Mouse (Mus musculus) neutrophil, adult 5-6 weeks (primary cell): ENCODE measurements at regions not wholly inside any gene's neighbourhood (a gene's known extent, or its start where the extent isn't known, plus 50 kb on each side); places are given as distances from the start of the nearest gene placed in this dataset.

ENCODE experiments used
- ATAC-seq: fragments of 151-379, 151-347 bp; 2 replicates; pipeline ENCODE4 v1.8.0; 2017; ENCODE audit warnings: mild to moderate bottlenecking, moderate TSS enrichment; ENCODE audit not compliant: insufficient number of reproducible peaks, poor library complexity, low FRiP score, severe bottlenecking; ENCODE audit errors: extremely low read depth

GRCm38 (mm10) chr6:143656576-143656975 is 489.6 kb downstream of the Etnk1 start:
- ATAC-seq, result no peak

DNA sequence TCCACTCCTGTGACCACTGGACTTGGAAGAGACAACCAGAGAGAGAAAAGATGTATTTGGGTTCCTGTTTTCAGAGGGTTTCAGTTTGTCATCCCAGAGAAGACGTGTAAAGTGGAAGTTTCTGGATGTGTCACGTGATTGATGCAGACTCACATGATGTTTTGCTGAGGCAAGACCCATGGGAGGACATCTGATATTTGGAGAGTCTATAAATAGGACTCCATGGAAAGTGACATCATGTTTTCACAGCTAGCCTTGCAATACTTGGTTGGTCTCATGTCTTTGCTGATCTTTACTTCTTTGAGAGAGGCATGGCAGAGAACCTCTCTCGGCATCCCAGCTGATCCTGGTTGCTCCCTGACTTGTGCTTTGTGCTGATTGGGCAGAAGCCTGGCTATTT is 493.8 kb downstream of the Etnk1 start:
- no peak for ATAC-seq

- no peak for ATAC-seq
These were observed 496.3 kb downstream of the Etnk1 start for GRCm38 (mm10) chr6:143663306-143663705.

- ATAC-seq, result no peak
These were observed 498.4 kb downstream of the Etnk1 start for GRCm38 (mm10) chr6:143665374-143665773.

DNA sequence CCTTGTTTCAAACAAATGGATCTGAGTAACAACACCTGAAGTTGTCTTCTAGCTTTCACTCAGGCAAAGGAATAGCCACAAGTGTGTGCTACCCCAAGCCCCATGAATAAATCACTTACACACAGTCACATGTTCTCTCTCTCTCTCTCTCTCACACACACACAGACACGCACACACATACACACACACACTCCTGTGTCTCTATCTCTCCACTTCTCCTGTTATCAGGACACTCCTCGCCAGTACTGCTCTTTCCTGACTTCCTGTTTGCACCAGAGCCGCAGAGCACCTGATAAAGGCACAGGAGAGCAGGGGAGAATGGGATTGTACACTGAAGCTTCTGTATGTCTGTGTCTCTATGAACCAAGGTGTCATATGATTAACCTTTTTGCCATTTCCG is 501.5 kb downstream of the Etnk1 start:
- no peak for ATAC-seq

- ATAC-seq, result no peak
These were observed 502.6 kb downstream of the Etnk1 start for GRCm38 (mm10) chr6:143669446-143670130.

DNA sequence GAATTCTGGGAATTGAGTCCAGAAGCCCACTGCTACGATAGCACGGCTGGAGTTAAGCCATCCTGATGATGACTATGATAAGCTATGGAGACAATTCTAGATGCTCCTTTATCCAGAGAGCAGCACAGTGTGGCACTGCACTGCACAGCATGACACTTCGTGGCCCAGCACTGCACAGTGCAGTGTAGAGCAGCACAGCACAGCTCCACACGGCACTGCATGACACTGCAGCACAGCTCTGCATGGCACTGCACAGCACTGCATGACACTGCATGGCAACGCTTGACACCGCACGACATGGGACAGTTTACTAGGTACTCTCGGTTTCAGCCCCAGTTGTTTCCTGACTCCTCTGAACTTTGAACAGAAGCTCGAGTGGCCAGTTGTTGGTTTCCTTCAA is 523.1 kb downstream of the Etnk1 start:
- no peak for ATAC-seq

DNA sequence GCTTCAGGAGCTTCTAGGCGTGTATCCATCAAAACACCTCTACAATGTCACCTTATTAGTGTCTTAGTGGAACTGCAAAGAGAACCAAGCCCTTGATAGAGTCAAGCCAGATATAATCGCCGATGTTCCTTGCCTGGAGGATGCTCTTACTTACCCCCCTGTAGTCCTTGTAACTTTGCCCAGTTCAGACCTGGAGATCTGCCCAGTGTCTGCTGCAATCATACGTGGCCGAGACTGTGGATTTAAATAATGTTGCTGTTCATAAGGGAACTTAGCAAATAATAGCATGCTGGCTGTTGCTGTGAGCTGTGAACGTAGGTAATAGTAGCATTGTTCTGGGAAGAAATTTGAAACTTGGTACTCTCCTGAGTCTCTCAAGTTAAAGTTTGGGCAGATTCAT is 523.8 kb downstream of the Etnk1 start:
- no peak for ATAC-seq

- no peak for ATAC-seq
These were observed 531.0 kb downstream of the Etnk1 start for GRCm38 (mm10) chr6:143697997-143698396.

GRCm38 (mm10) chr6:143703984-143704383 is 537.0 kb downstream of the Etnk1 start:
- no peak for ATAC-seq

DNA sequence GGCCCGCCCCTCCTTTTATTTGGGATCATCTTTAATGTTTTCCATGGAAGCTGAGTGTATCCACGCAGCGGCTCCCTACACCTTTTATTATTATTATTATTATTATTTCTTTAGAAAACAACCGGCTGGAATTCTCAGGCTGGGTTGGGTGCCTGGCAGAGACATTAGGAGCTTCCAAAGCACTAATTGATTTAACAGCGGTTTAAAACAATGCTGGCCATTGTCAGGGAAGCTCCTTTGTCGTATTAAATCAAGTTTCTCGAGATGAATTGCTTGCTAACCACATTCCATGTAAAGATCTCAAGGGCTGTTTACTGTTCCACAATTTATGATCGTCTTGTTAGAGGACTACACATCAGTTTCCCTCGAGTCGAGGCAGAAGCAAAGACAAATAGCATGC is 539.4 kb downstream of the Etnk1 start:
- no peak for ATAC-seq

DNA sequence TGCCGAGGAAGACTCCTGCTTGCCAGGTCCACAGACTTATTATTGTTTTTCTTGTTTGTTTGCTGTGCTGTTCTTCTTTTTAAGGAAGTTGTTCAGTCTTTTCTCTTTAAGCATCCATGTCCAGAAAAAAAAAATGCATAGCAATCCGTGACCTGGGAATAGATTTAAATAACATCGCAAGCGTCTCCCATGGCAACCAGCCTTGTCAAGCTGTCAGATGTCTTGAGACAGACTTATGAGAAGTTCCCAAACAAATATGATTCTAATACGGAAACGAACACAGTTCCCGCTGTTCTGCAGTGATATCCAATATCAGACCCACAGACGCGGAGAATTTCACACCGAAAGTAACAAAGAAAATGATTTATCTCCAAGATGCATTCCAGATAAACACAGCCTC is 547.4 kb downstream of the Etnk1 start:
- ATAC-seq, result no peak

DNA sequence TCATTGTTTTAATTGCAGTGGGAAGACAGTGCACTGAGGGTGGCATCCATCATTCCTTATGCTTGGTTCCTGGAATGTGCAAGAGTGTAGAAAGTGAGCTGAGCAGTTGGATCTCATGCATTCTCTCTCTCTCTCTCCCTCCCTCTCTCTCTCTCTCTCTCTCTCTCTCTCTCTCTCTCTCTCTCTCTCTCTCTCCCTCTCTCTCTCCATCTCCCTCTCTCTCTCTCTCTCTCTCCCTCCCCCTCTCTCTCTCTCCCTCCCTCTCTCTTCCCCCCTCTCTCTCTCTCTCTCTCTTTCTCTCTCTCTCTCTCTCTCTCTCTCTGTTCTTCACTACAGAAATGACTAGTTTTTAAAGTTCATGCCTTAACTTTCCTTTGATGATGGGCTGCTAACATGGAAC is 583.1 kb downstream of the Etnk1 start:
- ATAC-seq, result no peak

- ATAC-seq, result peak; percentile 79
These were observed 584.4 kb downstream of the Etnk1 start for GRCm38 (mm10) chr6:143751076-143752070.

- ATAC-seq, result no peak
These were observed 590.4 kb downstream of the Etnk1 start for GRCm38 (mm10) chr6:143757462-143757861.

DNA sequence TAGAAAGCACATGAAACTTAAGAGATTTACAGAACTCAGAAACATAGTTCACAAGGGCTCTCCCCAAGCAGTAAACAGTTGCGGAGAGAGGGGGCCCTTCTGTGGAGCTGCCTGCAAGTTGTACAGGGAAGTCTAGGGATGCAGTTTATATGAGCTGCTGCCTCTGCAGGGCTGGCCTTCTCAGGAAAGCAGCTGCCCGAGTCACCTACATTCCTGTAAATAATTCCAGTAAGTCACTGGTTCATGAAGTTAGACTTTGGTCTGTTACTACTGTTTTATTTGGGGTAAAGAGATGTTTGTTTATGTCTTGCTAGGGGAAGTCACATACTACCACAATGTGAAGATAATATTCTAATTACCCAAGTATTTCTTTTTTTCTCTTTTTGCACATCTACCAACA is 601.1 kb downstream of the Etnk1 start:
- ATAC-seq, result no peak
